Mouse (Mus musculus): ENCODE results near the gene Rere. TPM values are rescaled to one million over a fixed set of nuclear protein-coding genes. Genes with fewer than 3 reads are reported as not detected.
A peak's percentile ranks its signal among the peaks of the same experiment; 100 is the strongest.

The Rere gene
- polyA plus RNA-seq, 1 experiment from 2014 or later, result 29.0 TPM

GRCm38 (mm10) chr4:150340796-150341525 lies 59.5 kb downstream of the Rere start:
- ATAC-seq, result no peak
- WGBS, result 91% methylated on average over 6 of the region's 6 CpGs
- no peaks in the 10 kb centered on the region for H3K9me3 ChIP-seq (replicated peaks; ENCODE audit: control insufficient read depth, low read length, poor library complexity, severe bottlenecking)
- no peak overlapping the region for H3K4me2 ChIP-seq (ENCODE audit: low read length)
- no peaks in the 10 kb centered on the region for H3K27me3 ChIP-seq (ENCODE audit: control insufficient read depth, insufficient read depth, low read depth, low read length)
- H3K4me3 ChIP-seq (ENCODE audit: low read depth, low read length), result no peak overlapping the region
- H3K27ac ChIP-seq (ENCODE audit: low read length), result no peak overlapping the region
- H3K9ac ChIP-seq (ENCODE audit: low read depth, low read length), result no peak overlapping the region
- H3K4me1 ChIP-seq (ENCODE audit: control insufficient read depth, insufficient read depth, low read length), result peaks cover 27% of the 10 kb centered on the region
- H3K36me3 ChIP-seq (ENCODE audit: control insufficient read depth, insufficient read depth, low read length), result no peaks in the 10 kb centered on the region

- H3K27ac ChIP-seq (ENCODE audit: low read length), result no peak overlapping the region
- no peak overlapping the region for H3K4me3 ChIP-seq (ENCODE audit: low read depth, low read length)
- no peaks in the 10 kb centered on the region for H3K9me3 ChIP-seq (replicated peaks; ENCODE audit: control insufficient read depth, low read length, poor library complexity, severe bottlenecking)
- no peak for ATAC-seq
- no peak overlapping the region for H3K9ac ChIP-seq (ENCODE audit: low read depth, low read length)
- no peak overlapping the region for H3K4me2 ChIP-seq (ENCODE audit: low read length)
- H3K36me3 ChIP-seq (ENCODE audit: control insufficient read depth, insufficient read depth, low read length), result no peaks in the 10 kb centered on the region
- no peaks in the 10 kb centered on the region for H3K27me3 ChIP-seq (ENCODE audit: control insufficient read depth, insufficient read depth, low read depth, low read length)
- WGBS, result 73% methylated on average over 3 of the region's 3 CpGs
- H3K4me1 ChIP-seq (ENCODE audit: control insufficient read depth, insufficient read depth, low read length), result peaks cover 26% of the 10 kb centered on the region
Measured at GRCm38 (mm10) chr4:150344526-150344925, 63.1 kb downstream of the Rere start.

- Histone ChIP-seq H3K9ac (ENCODE audit: low read depth, low read length) (no peak overlapping the region), H3K27ac (ENCODE audit: low read length) (peak overlapping the region; percentile 2; the same call in 1 of the 2 replicates), H3K9me3 (replicated peaks; ENCODE audit: control insufficient read depth, low read length, poor library complexity, severe bottlenecking) (no peaks in the 10 kb centered on the region), H3K4me2 (ENCODE audit: low read length) (no peak overlapping the region), H3K4me1 (ENCODE audit: control insufficient read depth, insufficient read depth, low read length) (peaks cover 26% of the 10 kb centered on the region), H3K27me3 (ENCODE audit: control insufficient read depth, insufficient read depth, low read depth, low read length) (no peaks in the 10 kb centered on the region), H3K36me3 (ENCODE audit: control insufficient read depth, insufficient read depth, low read length) (no peaks in the 10 kb centered on the region), H3K4me3 (ENCODE audit: low read depth, low read length) (no peak overlapping the region)
- peak; percentile 67; the same call in 1 of the 2 replicates for ATAC-seq
- 5% methylated on average over 4 of the region's 4 CpGs for WGBS
Measured at GRCm38 (mm10) chr4:150346651-150347386, 65.4 kb downstream of the Rere start.

DNA sequence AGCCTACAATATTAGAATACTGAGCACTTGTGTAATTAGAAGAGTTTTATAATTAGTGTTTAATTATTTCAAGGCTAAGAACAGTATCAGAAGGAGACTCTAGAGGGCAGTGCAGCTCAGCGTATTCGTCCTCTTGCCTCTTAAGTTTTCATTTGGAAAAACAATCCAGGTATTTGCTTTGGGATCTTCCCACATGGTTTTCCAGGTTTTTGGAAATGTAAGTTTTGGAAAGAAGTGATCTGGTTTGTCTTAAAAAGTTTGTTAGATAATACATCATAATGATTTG lies 65.9 kb downstream of the Rere start:
- WGBS, result 12% methylated on average over 2 of the region's 2 CpGs
- Histone ChIP-seq H3K9ac (ENCODE audit: low read depth, low read length) (no peak overlapping the region), H3K4me1 (ENCODE audit: control insufficient read depth, insufficient read depth, low read length) (peaks cover 29% of the 10 kb centered on the region), H3K27me3 (ENCODE audit: control insufficient read depth, insufficient read depth, low read depth, low read length) (no peaks in the 10 kb centered on the region), H3K9me3 (replicated peaks; ENCODE audit: control insufficient read depth, low read length, poor library complexity, severe bottlenecking) (no peaks in the 10 kb centered on the region), H3K36me3 (ENCODE audit: control insufficient read depth, insufficient read depth, low read length) (no peaks in the 10 kb centered on the region), H3K4me3 (ENCODE audit: low read depth, low read length) (no peak overlapping the region), H3K27ac (ENCODE audit: low read length) (no peak overlapping the region), H3K4me2 (ENCODE audit: low read length) (no peak overlapping the region)
- no peak for ATAC-seq

- Histone ChIP-seq H3K4me2 (ENCODE audit: low read length) (no peak overlapping the region), H3K36me3 (ENCODE audit: control insufficient read depth, insufficient read depth, low read length) (no peaks in the 10 kb centered on the region), H3K27ac (ENCODE audit: low read length) (no peak overlapping the region), H3K9ac (ENCODE audit: low read depth, low read length) (no peak overlapping the region), H3K4me3 (ENCODE audit: low read depth, low read length) (no peak overlapping the region), H3K27me3 (ENCODE audit: control insufficient read depth, insufficient read depth, low read depth, low read length) (no peaks in the 10 kb centered on the region), H3K4me1 (ENCODE audit: control insufficient read depth, insufficient read depth, low read length) (peaks cover 19% of the 10 kb centered on the region), H3K9me3 (replicated peaks; ENCODE audit: control insufficient read depth, low read length, poor library complexity, severe bottlenecking) (no peaks in the 10 kb centered on the region)
- ATAC-seq, result no peak
- 65% methylated on average over 6 of the region's 6 CpGs for WGBS
Measured at GRCm38 (mm10) chr4:150349680-150350101, 68.2 kb downstream of the Rere start.

GRCm38 (mm10) chr4:150351419-150352075 lies 70.1 kb downstream of the Rere start:
- no peak for ATAC-seq
- no peak overlapping the region for H3K4me3 ChIP-seq (ENCODE audit: low read depth, low read length)
- no peak overlapping the region for H3K27ac ChIP-seq (ENCODE audit: low read length)
- H3K4me2 ChIP-seq (ENCODE audit: low read length), result no peak overlapping the region
- WGBS, result 19% methylated on average over 7 of the region's 7 CpGs
- no peaks in the 10 kb centered on the region for H3K9me3 ChIP-seq (replicated peaks; ENCODE audit: control insufficient read depth, low read length, poor library complexity, severe bottlenecking)
- H3K36me3 ChIP-seq (ENCODE audit: control insufficient read depth, insufficient read depth, low read length), result no peaks in the 10 kb centered on the region
- peaks cover 19% of the 10 kb centered on the region for H3K4me1 ChIP-seq (ENCODE audit: control insufficient read depth, insufficient read depth, low read length)
- H3K27me3 ChIP-seq (ENCODE audit: control insufficient read depth, insufficient read depth, low read depth, low read length), result no peaks in the 10 kb centered on the region
- no peak overlapping the region for H3K9ac ChIP-seq (ENCODE audit: low read depth, low read length)

DNA sequence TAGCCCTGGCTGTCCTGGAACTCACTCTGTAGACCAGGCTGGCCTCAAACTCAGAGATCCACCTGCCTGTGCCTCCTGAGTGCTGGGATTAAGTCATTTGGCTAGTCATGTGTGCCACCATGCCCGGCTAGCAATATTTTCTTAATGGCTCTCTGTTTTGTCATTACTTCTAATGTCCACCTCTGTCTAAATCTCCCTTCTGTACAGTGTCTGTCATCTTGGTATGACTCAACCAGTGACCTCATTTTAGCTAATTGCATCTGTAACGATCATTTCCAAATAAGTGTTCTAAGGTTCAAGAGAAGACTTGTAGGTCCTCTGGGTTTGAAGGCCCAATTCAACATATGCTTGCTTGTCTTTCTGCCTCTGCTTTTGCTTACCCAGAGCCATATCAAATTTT lies 71.3 kb downstream of the Rere start:
- no peak overlapping the region for H3K4me3 ChIP-seq (ENCODE audit: low read depth, low read length)
- H3K4me1 ChIP-seq (ENCODE audit: control insufficient read depth, insufficient read depth, low read length), result peaks cover 14% of the 10 kb centered on the region
- H3K9me3 ChIP-seq (replicated peaks; ENCODE audit: control insufficient read depth, low read length, poor library complexity, severe bottlenecking), result no peaks in the 10 kb centered on the region
- H3K27me3 ChIP-seq (ENCODE audit: control insufficient read depth, insufficient read depth, low read depth, low read length), result no peaks in the 10 kb centered on the region
- H3K27ac ChIP-seq (ENCODE audit: low read length), result no peak overlapping the region
- no peak overlapping the region for H3K9ac ChIP-seq (ENCODE audit: low read depth, low read length)
- 88% methylated on average over 2 of the region's 2 CpGs for WGBS
- no peaks in the 10 kb centered on the region for H3K36me3 ChIP-seq (ENCODE audit: control insufficient read depth, insufficient read depth, low read length)
- no peak for ATAC-seq
- H3K4me2 ChIP-seq (ENCODE audit: low read length), result no peak overlapping the region

DNA sequence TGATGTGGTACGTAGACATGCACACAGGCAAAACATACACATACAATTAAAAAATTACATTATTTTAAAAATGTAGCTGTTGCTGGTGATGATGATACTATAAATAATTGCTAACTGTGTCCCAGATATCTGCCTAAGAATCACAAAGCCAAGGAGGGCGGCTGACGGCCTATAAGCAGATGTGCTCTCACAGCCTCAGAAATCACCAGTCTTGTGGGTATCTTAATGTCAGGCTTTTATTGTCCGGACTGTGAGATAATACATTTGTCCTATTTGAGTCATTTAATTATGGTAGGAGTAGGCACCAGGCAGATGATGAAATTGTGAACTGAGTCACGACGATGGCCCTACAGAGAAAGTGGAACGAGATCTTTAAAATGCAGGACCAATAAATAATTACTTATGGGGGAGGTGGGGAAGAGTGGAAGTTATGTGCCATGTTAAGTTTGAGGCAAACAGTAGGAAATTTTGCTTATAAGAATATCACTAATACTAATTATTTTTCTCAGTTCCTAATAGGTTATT lies 72.0 kb downstream of the Rere start:
- Histone ChIP-seq H3K36me3 (ENCODE audit: control insufficient read depth, insufficient read depth, low read length) (no peaks in the 10 kb centered on the region), H3K4me3 (ENCODE audit: low read depth, low read length) (no peak overlapping the region), H3K27ac (ENCODE audit: low read length) (no peak overlapping the region), H3K4me1 (ENCODE audit: control insufficient read depth, insufficient read depth, low read length) (peaks cover 12% of the 10 kb centered on the region), H3K9me3 (replicated peaks; ENCODE audit: control insufficient read depth, low read length, poor library complexity, severe bottlenecking) (no peaks in the 10 kb centered on the region), H3K4me2 (ENCODE audit: low read length) (no peak overlapping the region), H3K27me3 (ENCODE audit: control insufficient read depth, insufficient read depth, low read depth, low read length) (no peaks in the 10 kb centered on the region), H3K9ac (ENCODE audit: low read depth, low read length) (no peak overlapping the region)
- WGBS, result 91% methylated on average over 7 of the region's 7 CpGs
- no peak for ATAC-seq

- H3K4me3 ChIP-seq (ENCODE audit: low read depth, low read length), result no peak overlapping the region
- H3K4me2 ChIP-seq (ENCODE audit: low read length), result no peak overlapping the region
- H3K36me3 ChIP-seq (ENCODE audit: control insufficient read depth, insufficient read depth, low read length), result no peaks in the 10 kb centered on the region
- no peak overlapping the region for H3K9ac ChIP-seq (ENCODE audit: low read depth, low read length)
- peaks cover 9% of the 10 kb centered on the region for H3K4me1 ChIP-seq (ENCODE audit: control insufficient read depth, insufficient read depth, low read length)
- H3K9me3 ChIP-seq (replicated peaks; ENCODE audit: control insufficient read depth, low read length, poor library complexity, severe bottlenecking), result no peaks in the 10 kb centered on the region
- no peaks in the 10 kb centered on the region for H3K27me3 ChIP-seq (ENCODE audit: control insufficient read depth, insufficient read depth, low read depth, low read length)
- H3K27ac ChIP-seq (ENCODE audit: low read length), result no peak overlapping the region
- 95% methylated on average over 5 of the region's 5 CpGs for WGBS
- ATAC-seq, result no peak
Measured at GRCm38 (mm10) chr4:150355801-150356200, 74.4 kb downstream of the Rere start.
